Mouse (Mus musculus) heart, adult 11 months (tissue): Measurements from ENCODE around the gene Zfp14.
A peak's percentile ranks its signal among the peaks of the same experiment; 100 is the strongest.

Experiments used
- DNase-seq: peaks from one replicate; pipeline ENCODE4 v3.0.0; 2022

Zfp14 gene

GRCm38 (mm10) chr7:30050882-30051548 is at the start of gene Zfp14:
Zfp14 (minus strand) TSS chr7:30051380.
- peak; percentile 99 for DNase-seq

GRCm38 (mm10) chr7:30099297-30099696 is 48.1 kb upstream of the Zfp14 start:
- peak; percentile 95 for DNase-seq

DNA sequence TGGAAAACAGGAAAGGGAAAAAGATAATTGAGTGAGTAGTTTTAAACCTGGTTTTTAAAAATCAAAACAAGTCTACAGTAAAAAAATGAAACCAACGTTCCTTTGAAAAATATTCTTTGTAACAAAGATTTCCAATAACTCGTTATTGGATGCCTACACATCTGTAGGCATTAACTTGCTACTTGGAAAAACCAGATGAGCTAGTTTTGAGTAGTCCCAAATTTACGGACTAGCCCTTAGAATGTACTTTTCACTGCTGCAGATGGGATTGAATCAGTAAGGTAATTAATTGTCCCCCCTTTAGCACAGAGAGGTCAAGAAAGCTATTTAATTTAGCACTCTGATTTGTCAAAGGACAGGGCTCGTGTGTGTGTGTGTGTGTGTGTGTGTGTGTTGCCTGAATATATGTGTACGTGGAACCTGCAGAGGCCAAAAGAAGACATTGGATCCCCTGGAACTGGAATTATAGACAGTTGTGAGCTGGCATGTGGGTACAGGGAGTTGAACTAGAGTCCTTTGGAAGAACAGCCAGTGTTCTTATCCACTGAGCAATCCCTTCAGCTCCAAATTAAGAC is 44.5 kb upstream of the Zfp14 start:
- peak; percentile 80 for DNase-seq

- peak; percentile 99 for DNase-seq
Measured at GRCm38 (mm10) chr7:30094646-30095429, 43.7 kb upstream of the Zfp14 start, which contains the start of gene Zfp260. Zfp260 (plus strand) TSS chr7:30094777.

GRCm38 (mm10) chr7:30093918-30094415 is 42.8 kb upstream of the Zfp14 start:
- peak; percentile 90 for DNase-seq

- DNase-seq = no peak
Measured at GRCm38 (mm10) chr7:30092666-30093065, 41.5 kb upstream of the Zfp14 start.

DNA sequence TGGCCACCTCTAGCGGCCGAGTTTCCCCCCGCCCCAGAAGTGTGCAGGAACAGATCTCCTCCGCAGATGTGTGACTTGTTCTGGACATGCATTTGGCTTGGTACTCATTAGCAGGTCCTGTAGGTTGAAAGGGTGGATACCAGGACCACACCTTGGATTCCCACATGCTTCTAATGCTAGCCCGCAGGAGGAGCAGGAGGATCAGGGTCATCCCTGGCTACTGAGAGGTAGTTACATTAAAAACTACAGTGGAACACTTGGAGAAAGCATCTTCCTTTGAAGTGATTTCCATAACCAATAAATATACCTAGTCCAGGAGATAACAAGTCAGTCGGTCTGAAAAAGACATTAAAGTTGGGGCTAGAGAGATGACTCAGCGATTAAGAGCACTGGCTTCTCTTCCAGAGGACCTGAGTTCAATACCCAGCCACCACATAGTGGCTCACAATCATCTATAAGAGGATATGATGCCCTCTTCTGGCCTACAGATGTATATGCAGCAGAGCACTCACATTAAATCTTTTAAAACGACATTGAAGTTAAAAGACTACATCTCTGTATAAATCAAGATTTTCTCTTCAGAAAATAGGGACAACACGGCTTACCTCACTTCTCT is 39.9 kb upstream of the Zfp14 start:
- no peak for DNase-seq

- DNase-seq = peak; percentile 100
Measured at GRCm38 (mm10) chr7:30090092-30090969, 39.2 kb upstream of the Zfp14 start, which contains the start of the genes Gm26920 and Zfp566. Gm26920 (minus strand) TSS chr7:30090410. Zfp566 (minus strand) TSS chr7:30090527.

- peak; percentile 90 for DNase-seq
Measured at GRCm38 (mm10) chr7:30089405-30089804, 38.2 kb upstream of the Zfp14 start.

DNA sequence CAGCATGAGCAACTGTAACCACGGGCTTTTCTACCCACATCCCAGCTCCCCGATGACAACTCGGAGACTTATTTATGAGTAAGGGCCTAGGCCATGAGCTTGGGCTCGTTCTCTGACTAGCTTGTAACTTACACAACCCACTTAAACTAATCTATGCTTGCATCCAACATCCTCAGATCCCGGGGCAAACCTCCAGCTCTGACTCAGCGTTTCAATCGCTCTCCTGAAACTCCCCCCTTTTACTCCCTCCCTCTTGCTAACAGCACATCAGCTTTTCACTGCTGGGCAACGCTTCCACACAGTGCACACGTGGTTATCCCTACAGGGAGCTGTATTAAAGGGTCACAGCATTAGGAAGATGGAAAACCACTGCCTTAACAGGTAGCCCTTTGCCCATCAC is 35.3 kb upstream of the Zfp14 start:
- peak; percentile 87 for DNase-seq

- peak; percentile 98 for DNase-seq
Measured at GRCm38 (mm10) chr7:30072146-30073028, 21.2 kb upstream of the Zfp14 start, which contains the start of gene Zfp82. Zfp82 (minus strand) TSS chr7:30072900.

DNA sequence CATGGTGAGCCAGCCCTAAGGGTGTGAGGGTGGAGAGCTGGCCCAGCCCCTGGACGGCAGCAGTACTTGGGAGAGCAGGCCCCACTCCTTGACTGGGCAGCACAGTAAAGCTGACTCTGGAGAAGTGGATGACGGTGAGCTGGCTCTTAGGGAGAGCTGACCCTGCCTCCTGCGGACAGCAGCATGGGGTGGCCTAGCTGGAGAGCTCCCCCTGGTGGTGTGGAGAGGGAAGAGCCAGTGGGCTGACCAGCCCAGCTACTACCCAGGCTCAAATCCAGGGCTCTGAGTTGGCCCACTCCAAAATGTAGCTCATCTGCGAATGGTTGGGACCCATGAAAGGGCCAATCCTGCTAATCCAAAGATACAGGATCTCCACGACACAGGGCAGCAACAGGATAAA is 13.4 kb upstream of the Zfp14 start:
- no peak for DNase-seq

DNA sequence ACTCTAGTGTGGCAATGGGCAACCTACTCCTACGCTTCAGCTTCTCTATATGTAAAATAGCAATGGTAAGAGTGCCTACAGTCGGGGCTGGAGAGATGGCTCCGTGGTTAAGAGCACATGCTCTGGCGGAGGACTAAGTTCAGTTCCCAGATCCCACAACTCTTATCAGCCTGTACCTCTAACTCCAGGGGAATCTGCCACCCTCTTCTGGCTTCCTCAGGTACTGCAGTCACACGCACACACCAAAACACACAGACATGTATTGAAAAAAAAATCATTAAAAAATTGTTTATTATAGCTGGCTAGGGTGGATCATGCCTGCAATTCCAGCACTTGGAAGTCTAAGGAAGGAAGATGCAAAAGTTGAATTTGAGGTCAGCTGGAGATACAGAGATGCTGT is 11.3 kb upstream of the Zfp14 start:
- no peak for DNase-seq

DNA sequence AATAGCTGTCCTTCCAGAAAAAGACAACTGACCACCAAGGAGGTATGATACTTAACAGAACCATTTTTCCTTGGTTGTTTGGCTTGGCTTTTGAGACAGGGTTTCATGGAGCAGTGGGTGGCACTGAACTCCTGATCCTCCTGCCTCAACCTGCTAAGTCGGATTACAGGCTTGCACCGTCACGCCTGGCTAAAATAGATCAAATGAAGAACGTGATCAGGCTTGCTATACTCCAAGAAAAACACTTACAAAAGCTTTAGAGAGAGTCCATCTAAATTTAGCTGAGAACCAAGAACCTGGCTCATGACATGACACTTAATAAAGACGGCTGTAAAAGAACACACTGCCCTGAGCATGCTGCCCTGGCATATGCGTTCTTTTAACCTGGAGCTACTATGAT is 9.2 kb upstream of the Zfp14 start:
- no peak for DNase-seq

- no peak for DNase-seq
Measured at GRCm38 (mm10) chr7:30053591-30053990, 2.4 kb upstream of the Zfp14 start.

- DNase-seq = no peak
Measured at GRCm38 (mm10) chr7:30048126-30048525, 3.1 kb downstream of the Zfp14 start.

GRCm38 (mm10) chr7:30044354-30044753 is 6.8 kb downstream of the Zfp14 start:
- no peak for DNase-seq

GRCm38 (mm10) chr7:30034331-30034730 is 16.8 kb downstream of the Zfp14 start:
- DNase-seq = no peak

- DNase-seq = no peak
Measured at GRCm38 (mm10) chr7:30031379-30031778, 19.8 kb downstream of the Zfp14 start.

DNA sequence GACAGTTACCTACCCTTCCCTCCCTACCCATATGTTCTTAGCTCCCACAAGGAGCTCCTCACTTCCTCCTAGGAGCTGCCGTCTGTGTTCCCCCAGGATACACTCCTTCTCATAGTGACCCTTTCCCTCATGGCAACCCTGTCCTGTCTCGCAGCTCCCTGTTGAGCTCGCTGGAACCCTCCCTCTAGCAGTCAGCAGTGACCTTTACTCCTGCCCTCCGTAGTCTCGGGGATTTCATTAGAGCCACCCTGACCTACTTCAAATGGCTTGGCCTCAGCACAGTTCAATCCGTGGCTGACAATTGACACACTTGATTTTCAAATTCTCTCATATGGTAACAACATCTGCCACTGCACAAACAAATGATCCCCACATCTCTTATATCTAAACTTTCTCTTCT is 20.5 kb downstream of the Zfp14 start:
- no peak for DNase-seq

DNA sequence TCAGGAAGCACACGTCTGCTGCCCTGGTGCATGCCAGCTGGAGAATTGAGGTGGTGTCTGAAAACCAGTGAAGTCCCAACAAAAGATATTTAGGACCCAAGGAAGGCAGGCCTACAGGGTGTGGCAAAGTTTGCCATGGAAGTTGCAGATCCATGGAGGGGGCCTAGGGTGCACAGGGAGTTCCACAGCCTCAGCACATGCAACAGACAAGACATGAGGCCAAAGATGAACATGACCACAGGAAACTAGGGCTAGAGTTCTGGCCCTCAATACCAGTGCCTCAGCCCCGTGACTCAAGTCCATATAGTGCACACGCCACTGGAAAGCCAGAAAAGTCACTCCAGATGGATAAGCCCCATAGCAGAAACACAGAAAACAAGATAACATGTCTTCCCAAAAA is 22.6 kb downstream of the Zfp14 start:
- no peak for DNase-seq
